8 mouse cellular contexts compared by ENCODE assay signal in genomic region chr10:127262548-127263398, GRCm38 (mm10). TPM values are rescaled to one million over a fixed set of nuclear protein-coding genes. Genes with fewer than 3 reads are reported as not detected.
DNase-seq lines count a peak whose midpoint lies in the region; ATAC-seq and TF ChIP-seq lines count a peak whose summit lies in the region.

Gene Kif5a (minus strand): TSS chr10:127263348.

- peak within 1 kb of the TSS; percentile 47 for H3K4me3 ChIP-seq in lung, embryonic 16.5 days (ENCODE audit: low read length)
- peak within 1 kb of the TSS; percentile 76 for H3K4me3 ChIP-seq in forebrain, postnatal 0 days (ENCODE audit: low read depth, low read length)
- peak within 1 kb of the TSS; percentile 47 for H3K4me3 ChIP-seq in liver, embryonic 15.5 days (replicated peaks)

- 1% methylated on average over 44 of the region's 53 CpGs for WGBS in lung, embryonic 16.5 days
- 1% methylated on average over 51 of the region's 53 CpGs for WGBS in forebrain, postnatal 0 days
- WGBS in liver, embryonic 15.5 days (ENCODE audit: insufficient replicate concordance), result 3% methylated on average over 53 of the region's 53 CpGs

- DNase-seq in lung, postnatal 10 days, result no peak
- DNase-seq in cerebellum, adult 11-12 months, result peak; percentile 86
- peak; percentile 82 for DNase-seq in forebrain, postnatal 0 days
- peak; percentile 38 to 47 for DNase-seq in kidney, postnatal 4 days
- peak; percentile 82 to 84 for DNase-seq in right cerebral cortex, postnatal 10 days (ENCODE audit: low spot score in 2 of 2)
- DNase-seq in gastrocnemius, postnatal 25 days, result no peak

- H3K4me1 ChIP-seq in lung, embryonic 16.5 days (replicated peaks; ENCODE audit: control insufficient read depth, insufficient read depth, low read length), result peaks cover 13% of the 10 kb centered on the region
- peaks cover 40% of the 10 kb centered on the region for H3K4me1 ChIP-seq in forebrain, postnatal 0 days (ENCODE audit: insufficient read depth)
- peaks cover 28% of the 10 kb centered on the region for H3K4me1 ChIP-seq in liver, embryonic 15.5 days (replicated peaks)

- peaks cover 20% of the 10 kb centered on the region for H3K27me3 ChIP-seq in lung, embryonic 16.5 days (ENCODE audit: control insufficient read depth, insufficient read depth, low read depth, low read length)
- no peaks in the 10 kb centered on the region for H3K27me3 ChIP-seq in forebrain, postnatal 0 days (ENCODE audit: insufficient read depth, low read length)
- peaks cover 69% of the 10 kb centered on the region for H3K27me3 ChIP-seq in liver, embryonic 15.5 days

- H3K4me2 ChIP-seq in lung, embryonic 16.5 days (ENCODE audit: low read depth, low read length), result peak within 1 kb of the TSS; percentile 77
- peak within 1 kb of the TSS; percentile 81 for H3K4me2 ChIP-seq in forebrain, postnatal 0 days (ENCODE audit: low read depth)
- peak within 1 kb of the TSS; percentile 74 for H3K4me2 ChIP-seq in liver, embryonic 15.5 days

- ATAC-seq in lung, embryonic 16.5 days (ENCODE audit: low read depth), result no peak
- ATAC-seq in forebrain, postnatal 0 days, result peak; percentile 52
- ATAC-seq in liver, embryonic 15.5 days (ENCODE audit: insufficient read depth), result no peak

- H3K27ac ChIP-seq in lung, embryonic 16.5 days (ENCODE audit: low read length), result no peak within 1 kb of the TSS
- H3K27ac ChIP-seq in forebrain, postnatal 0 days (ENCODE audit: low read depth, low read length), result peak within 1 kb of the TSS; percentile 94
- H3K27ac ChIP-seq in liver, embryonic 15.5 days (replicated peaks), result no peak within 1 kb of the TSS

- peak; percentile 32 for TF ChIP-seq CTCF in forebrain, postnatal 0 days (IDR thresholded peaks at IDR 0.05; ENCODE audit: low read depth)

- peak within 1 kb of the TSS; percentile 56 for H3K9ac ChIP-seq in lung, embryonic 16.5 days (ENCODE audit: low read length)
- peak within 1 kb of the TSS; percentile 89 for H3K9ac ChIP-seq in forebrain, postnatal 0 days
- H3K9ac ChIP-seq in liver, embryonic 15.5 days, result peak within 1 kb of the TSS; percentile 35; the same call in 1 of the 2 replicates

- H3K36me3 ChIP-seq in lung, embryonic 16.5 days (ENCODE audit: control insufficient read depth, insufficient read depth, low read length), result no peaks in the 10 kb centered on the region
- peaks cover 6% of the 10 kb centered on the region for H3K36me3 ChIP-seq in forebrain, postnatal 0 days (ENCODE audit: insufficient read depth)
- H3K36me3 ChIP-seq in liver, embryonic 15.5 days (replicated peaks), result 0 out of 2 replicates have a peak, but pooled peaks cover under 1% of the 10 kb centered on the region

- no peaks in the 10 kb centered on the region for H3K9me3 ChIP-seq in lung, embryonic 16.5 days (ENCODE audit: control insufficient read depth, low read length)
- no peaks in the 10 kb centered on the region for H3K9me3 ChIP-seq in forebrain, postnatal 0 days (ENCODE audit: low read length)
- no peaks in the 10 kb centered on the region for H3K9me3 ChIP-seq in liver, embryonic 15.5 days (replicated peaks)

RNA-seq across cellular contexts. Expression of gene Kif5a, which starts in this region (rescaled TPM):
- polyA plus RNA-seq in lung, embryonic 16.5 days (2015; fragmentation: Nextera tagmentation; extraction: Ambion mirVana), result 1.2 TPM in 2 replicates
- 210 and 223 TPM in 2 replicates for total RNA-seq in forebrain, postnatal 0 days (2014; rRNA removed)
- 62.0 and 84.0 TPM in 2 replicates for polyA plus RNA-seq in forebrain, postnatal 0 days (2015; fragmentation: Nextera tagmentation; extraction: Ambion mirVana)
- 0.06 and 0.21 TPM in 2 replicates for polyA plus RNA-seq in liver, embryonic 15.5 days (2015; fragmentation: Nextera tagmentation; extraction: Ambion mirVana)
- under 1 TPM; 0.18 to 0.62 TPM for total RNA-seq in gastrocnemius, postnatal 25 days (2021)

Comparison
In these comparisons a context has a peak if more than half of its experiments do, and no peak if none do; other contexts are left out.
1. RNA of gene Kif5a (total RNA-seq): 210 to 223 TPM in forebrain, postnatal 0 days; 0.18 to 0.62 TPM in gastrocnemius, postnatal 25 days; every median in the first group is over 100 times any median in the second.
2. RNA of gene Kif5a (polyA plus RNA-seq): 62.0 to 84.0 TPM in forebrain, postnatal 0 days; 1.2 TPM in lung, embryonic 16.5 days and 0.06 to 0.21 TPM in liver, embryonic 15.5 days; every median in the first group is over 10 times any median in the second.
3. H3K9ac ChIP-seq: peak in every context shown above with its lines; median percentile 89 in forebrain, postnatal 0 days; 56 in lung, embryonic 16.5 days; 35 in liver, embryonic 15.5 days.
4. DNase-seq: peak in cerebellum, adult 11-12 months (single experiment), forebrain, postnatal 0 days (single experiment), kidney, postnatal 4 days (2 of 2) and right cerebral cortex, postnatal 10 days (2 of 2); none in lung, postnatal 10 days (single experiment) and gastrocnemius, postnatal 25 days (single experiment).
5. Peak in every context shown above with its lines, with median percentiles within 50 percentile points of each other: H3K4me2 ChIP-seq and H3K4me3 ChIP-seq.